Mouse (Mus musculus): ENCODE measurements around the gene Ccdc88b. TPM values are rescaled to one million over a fixed set of nuclear protein-coding genes. Genes with fewer than 3 reads are reported as not detected.

Gene Ccdc88b
- total RNA-seq, 2 experiments from 2014 or later = 0.97 to 1.5 TPM

DNA sequence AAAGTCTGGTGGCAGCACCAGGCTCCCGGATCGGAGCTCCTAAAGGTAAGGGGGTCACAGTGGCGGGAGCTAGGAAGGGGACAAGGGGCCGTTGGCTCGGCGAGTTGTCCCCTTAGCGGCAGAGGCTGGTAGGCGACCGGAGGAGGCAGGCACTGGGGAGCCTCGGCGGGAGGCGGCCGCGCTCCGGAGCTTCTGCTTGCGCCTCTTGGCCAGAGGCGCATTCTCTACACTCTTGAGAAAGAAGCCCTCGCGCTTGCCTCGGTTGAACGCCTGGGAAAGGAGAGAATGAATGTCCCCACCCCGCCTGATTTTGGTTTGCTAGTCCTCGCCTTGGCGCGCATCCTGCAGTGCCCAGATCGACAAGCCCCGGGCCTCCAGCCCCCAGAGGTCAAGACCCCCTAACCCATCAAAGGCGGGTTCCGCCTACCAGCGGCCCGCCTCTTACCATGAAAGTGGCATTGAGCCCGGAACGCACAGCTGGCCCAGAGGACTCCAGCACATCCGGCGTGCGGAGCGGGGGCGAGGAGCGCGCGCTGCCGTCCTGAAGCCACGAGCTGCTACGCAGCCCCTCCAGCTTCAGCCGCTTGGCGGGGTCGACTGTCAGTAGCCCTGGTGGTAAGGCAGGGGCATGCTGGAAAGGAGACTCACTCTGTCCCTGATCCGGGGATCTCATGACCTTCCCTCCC, 28.0 kb downstream of the Ccdc88b start:
- peak; percentile 31 for DNase-seq

DNA sequence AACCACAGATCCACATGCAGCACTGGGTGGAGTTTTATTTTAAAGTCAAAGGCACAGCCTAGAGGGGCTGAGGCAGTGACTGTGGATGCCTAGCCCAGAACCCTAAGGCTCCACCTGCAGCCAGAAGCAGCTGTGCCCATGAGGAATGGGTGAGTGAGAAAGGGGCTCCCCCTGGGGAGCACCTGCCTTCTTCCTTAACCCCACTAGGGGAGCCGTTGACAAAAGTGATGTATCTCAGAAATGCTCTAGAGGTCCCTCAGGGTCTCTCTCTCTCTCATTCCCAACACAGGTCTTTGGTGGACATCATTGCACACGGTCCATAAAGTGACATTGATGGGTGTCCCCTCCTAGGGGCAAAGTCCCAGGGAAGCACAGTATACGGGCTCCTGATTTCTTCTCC, 28.9 kb downstream of the Ccdc88b start:
- DNase-seq = no peak

DNA sequence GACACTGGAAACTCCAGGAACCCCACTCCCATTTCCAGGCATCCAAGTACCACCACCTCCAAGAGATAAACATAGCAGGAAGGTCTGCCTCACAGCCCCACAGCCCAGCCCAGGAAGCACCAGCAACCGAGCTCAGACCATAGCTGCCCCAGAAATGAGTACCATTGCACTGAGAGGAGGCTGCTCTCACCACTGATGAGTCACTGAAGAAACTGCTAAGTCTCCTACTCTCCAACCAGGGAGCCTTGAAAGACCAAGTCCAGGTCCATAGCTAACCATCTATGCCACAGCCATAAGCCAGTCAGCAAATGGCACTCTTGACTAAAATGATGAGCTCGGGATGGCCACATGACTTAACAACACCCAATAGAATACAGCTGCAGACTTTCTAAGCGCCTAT, 31.4 kb downstream of the Ccdc88b start:
- DNase-seq = no peak

DNA sequence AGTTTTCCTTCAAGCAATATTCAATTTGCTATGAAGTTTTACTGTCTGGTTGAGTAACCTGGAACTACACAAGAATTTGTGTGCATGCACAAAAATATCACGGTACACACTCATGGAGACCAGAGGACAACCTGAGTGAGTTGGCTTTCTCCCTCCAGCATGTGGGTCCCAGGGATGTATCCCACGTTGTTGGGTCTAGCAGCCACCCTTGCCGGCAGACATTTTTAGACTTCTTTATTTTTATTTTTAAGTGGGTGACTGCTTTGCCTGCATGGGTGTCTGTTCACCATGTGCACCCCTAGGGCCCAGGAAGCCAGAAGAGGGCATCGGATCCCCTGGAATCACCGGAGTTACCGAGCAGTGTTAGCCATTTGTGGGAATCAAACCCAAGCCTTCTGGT, 32.6 kb downstream of the Ccdc88b start:
- no peak for DNase-seq

DNA sequence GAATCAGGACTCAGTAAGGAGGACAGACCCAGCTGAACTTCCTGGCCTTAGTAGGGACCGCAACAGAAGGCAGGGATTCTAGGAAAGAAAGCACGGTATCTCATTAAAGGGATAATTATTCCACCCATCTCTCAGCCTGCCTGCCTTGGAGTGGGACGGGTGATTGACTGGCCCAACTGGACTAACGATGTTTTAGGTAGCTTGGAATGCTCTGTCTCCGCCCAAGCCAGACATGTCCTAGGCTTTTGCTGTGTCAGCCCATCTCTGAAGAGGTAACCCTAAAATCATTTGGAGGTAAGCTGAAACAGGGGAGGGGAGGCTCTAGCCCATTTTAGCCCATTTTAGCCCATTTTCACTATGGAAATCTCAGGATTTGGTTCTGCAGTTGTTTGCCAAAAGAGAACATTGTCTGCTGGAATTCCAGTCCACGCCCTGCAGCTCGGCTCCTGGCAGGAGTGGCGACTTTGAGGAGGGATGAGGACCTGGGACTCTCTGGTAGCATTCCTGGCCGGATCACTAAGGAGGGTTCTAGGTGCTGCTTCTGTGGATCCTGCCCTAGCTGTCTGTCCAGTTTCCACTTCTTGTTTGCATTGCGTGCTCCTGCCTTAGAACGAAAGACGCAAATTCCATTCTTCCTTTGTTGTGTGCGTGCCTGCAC, 37.3 kb downstream of the Ccdc88b start:
- DNase-seq = no peak

DNA sequence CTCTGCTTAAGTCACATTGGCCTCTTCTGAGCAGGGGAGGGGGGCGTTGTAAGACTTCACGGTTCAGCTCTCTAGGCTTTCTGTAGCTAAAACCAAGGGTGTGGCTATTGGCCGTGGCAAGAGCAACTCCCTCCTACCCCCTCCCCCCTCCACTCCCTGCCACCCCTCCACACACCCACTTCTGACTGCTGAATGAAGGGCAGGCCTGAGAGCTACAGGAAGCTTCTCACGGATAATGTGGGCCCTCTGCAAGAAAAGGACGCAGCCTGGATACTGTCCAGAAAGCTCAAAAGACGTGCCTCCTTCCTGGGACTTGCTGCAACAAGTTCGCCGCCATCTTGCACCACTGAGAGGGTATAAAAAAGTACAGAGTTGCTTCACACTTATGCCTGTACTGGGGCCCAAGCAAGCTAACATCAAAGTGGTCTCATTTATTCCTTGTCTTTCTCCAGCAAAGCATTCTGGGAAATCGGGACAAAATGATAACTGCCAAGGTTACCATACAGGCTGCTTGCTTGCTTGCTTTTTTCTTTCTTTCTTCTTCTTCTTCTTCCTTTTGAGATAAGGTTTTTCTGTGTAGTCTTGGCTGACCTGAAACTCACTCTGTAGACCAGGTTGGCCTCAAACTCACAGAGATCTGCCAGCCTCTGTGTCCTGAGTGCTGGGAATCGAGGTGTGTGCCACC, 38.7 kb downstream of the Ccdc88b start:
- no peak for DNase-seq

DNA sequence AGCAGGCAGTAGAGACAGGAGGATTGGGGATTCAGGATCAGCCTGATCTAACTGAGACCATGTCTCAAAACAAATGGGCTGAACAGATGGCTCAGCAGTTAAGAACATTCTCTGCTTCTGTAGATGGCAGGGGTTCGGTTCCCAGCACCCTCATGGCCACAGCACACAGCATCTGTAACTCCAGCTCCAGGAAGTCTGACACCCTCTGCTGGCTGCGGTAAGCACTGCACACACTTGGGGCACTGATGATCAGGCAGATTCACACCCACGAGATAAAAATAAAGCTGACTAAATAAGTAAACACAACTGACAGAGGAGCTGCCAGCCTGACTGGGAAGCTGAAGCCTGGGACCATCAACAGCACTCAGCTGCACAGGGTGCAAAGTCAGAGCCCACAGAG, 43.1 kb downstream of the Ccdc88b start:
- no peak for DNase-seq

DNA sequence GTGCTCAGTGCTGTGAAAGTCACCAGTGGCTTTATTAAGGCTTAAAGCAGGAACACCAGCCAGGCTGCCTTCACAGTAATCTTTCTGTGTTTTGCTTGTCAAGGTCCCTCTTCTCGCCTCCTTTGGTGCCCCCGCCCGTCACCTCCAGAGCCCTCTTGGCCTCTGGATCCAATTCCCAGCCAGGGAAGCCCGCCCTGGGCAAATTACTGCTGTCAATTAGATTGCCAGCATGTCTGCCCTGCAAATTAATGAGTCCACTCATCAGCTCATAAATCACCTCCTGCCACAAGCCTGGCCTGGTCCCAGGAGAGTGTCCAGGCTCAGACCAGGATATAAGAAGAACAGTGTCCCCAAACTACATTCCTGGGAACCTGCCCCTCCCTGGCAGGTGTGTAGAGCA, 43.6 kb downstream of the Ccdc88b start:
- no peak for DNase-seq

Small RNAs within 50 kb of the gene (microRNA-seq; reads per million reads assigned to microRNA genes)
- gene Mir5046 = 0 reads per million in 2 experiments

Other genes with a start within 250 kb of the Ccdc88b start
- gene Rps6ka4, start 17.6 kb downstream of the Ccdc88b start, total RNA-seq (2021) = 10 to 100 TPM; 12.1 to 12.2 TPM
- 10 to 100 TPM; 45.2 to 48.1 TPM for gene Trmt112, start 51.5 kb upstream of the Ccdc88b start, total RNA-seq (2021)
- gene Prdx5, start 51.9 kb upstream of the Ccdc88b start, total RNA-seq (2021) = 100 to 1,000 TPM; 150 to 152 TPM
- 10 to 100 TPM; 45.8 to 45.9 TPM for gene Esrra, start 63.6 kb upstream of the Ccdc88b start, total RNA-seq (2021)
- not detected for gene Catsperz, start 67.2 kb upstream of the Ccdc88b start, total RNA-seq (2021)
- gene Kcnk4, start 76.3 kb upstream of the Ccdc88b start, total RNA-seq (2021) = not detected
- gene Bad, start 83.7 kb upstream of the Ccdc88b start, total RNA-seq (2021) = 10 to 100 TPM; 16.0 to 21.4 TPM
- gene Gpr137, start 84.3 kb upstream of the Ccdc88b start, total RNA-seq (2021) = 1 to 10 TPM; 8.9 to 10.0 TPM
- 100 to 1,000 TPM; 261 to 293 TPM for gene Ppp1r14b, start 116.8 kb upstream of the Ccdc88b start, total RNA-seq (2021)
- 10 to 100 TPM; 12.1 to 17.3 TPM for gene Plcb3, start 118.3 kb upstream of the Ccdc88b start, total RNA-seq (2021)
- 10 to 100 TPM; 16.6 to 23.3 TPM for gene Fkbp2, start 122.3 kb upstream of the Ccdc88b start, total RNA-seq (2021)
- gene Vegfb, start 129.4 kb upstream of the Ccdc88b start, total RNA-seq (2021) = 10 to 100 TPM; 73.4 to 94.4 TPM
- gene Dnajc4, start 134.4 kb upstream of the Ccdc88b start, total RNA-seq (2021) = 10 to 100 TPM; 32.5 to 33.9 TPM
- gene Nudt22, start 137.9 kb upstream of the Ccdc88b start, total RNA-seq (2021) = 10 to 100 TPM; 16.6 to 21.4 TPM
- 10 to 100 TPM; 19.1 to 20.8 TPM for gene Trpt1, start 137.9 kb upstream of the Ccdc88b start, total RNA-seq (2021)
- gene Fermt3, start 161.3 kb upstream of the Ccdc88b start, total RNA-seq (2021) = 1 to 10 TPM; 1.7 to 4.9 TPM
- gene Stip1, start 181.8 kb upstream of the Ccdc88b start, total RNA-seq (2021) = 100 to 1,000 TPM in 1 of 2 experiments, 10 to 100 TPM in 1; 98.2 to 100 TPM
- 100 to 1,000 TPM; 201 to 216 TPM for gene Macrod1, start 198.6 kb upstream of the Ccdc88b start, total RNA-seq (2021)
- under 1 TPM; 0.61 to 0.99 TPM for gene Flrt1, start 247.5 kb upstream of the Ccdc88b start, total RNA-seq (2021)